Mouse (Mus musculus) kidney, embryonic 15.5 days (tissue): ENCODE data around the gene Cabp1. TPM values are rescaled to one million over a fixed set of nuclear protein-coding genes. Genes with fewer than 3 reads are reported as not detected.
A peak's percentile ranks its signal among the peaks of the same experiment; 100 is the strongest.

Source experiments
- ATAC-seq: fragments of 200-750 bp; cut with Nextera tagmentation; replicated peaks from 2 replicates; pipeline ENCODE4 v1.8.0; 2017; ENCODE audit warnings: moderate TSS enrichment; ENCODE audit not compliant: low FRiP score
- H3K27ac ChIP-seq: fragments of 300-500 bp; sonication (generic); 2 replicates; pipeline ENCODE4 v1.5.1; 2015; ENCODE audit warnings: mild to moderate bottlenecking, inconsistent platforms
- H3K27me3 ChIP-seq: fragments of 300-500 bp; sonication (generic); 2 replicates; pipeline ENCODE4 v1.6.1; 2015; ENCODE audit warnings: inconsistent platforms
- H3K36me3 ChIP-seq: fragments of 300-500 bp; sonication (generic); 2 replicates; pipeline ENCODE4 v1.6.1; 2015; ENCODE audit warnings: inconsistent platforms
- H3K4me1 ChIP-seq: fragments of 300-500 bp; sonication (generic); 2 replicates; pipeline ENCODE4 v1.6.1; 2015; ENCODE audit warnings: inconsistent platforms
- H3K4me2 ChIP-seq: fragments of 300-500 bp; sonication (generic); 2 replicates; pipeline ENCODE4 v1.6.1; 2015; ENCODE audit warnings: moderate library complexity, mild to moderate bottlenecking, inconsistent platforms
- H3K4me3 ChIP-seq: fragments of 300-500 bp; sonication (generic); replicated peaks from 2 replicates; pipeline ENCODE4 v1.5.1; 2015; ENCODE audit warnings: mild to moderate bottlenecking, inconsistent platforms
- H3K9ac ChIP-seq: fragments of 300-500 bp; sonication (generic); 2 replicates; pipeline ENCODE4 v1.6.1; 2015; ENCODE audit warnings: mild to moderate bottlenecking, inconsistent platforms
- H3K9me3 ChIP-seq: fragments of 300-500 bp; sonication (generic); replicated peaks from 2 replicates; pipeline ENCODE4 v1.6.1; 2016; ENCODE audit warnings: inconsistent platforms
- WGBS: fragments of 180-500 bp; shearing (Covaris S2); methylation state at CpG from one replicate; pipeline ENCODE4 v1.1.7; 2015; ENCODE audit warnings: mixed read lengths; 5-methylcytosine and 5-hydroxymethylcytosine counted together
- polyA plus RNA-seq: library from polyadenylated mRNA; unstranded; fragments of >200 nt; fragmentation: Nextera tagmentation; extraction: Ambion mirVana; gene quantifications from 2 replicates; pipeline ENCODE4 v1.2.1, GENCODE M21; 2015

Gene Cabp1
- polyA plus RNA-seq, 1 experiment from 2014 or later, result 1.7 TPM

DNA sequence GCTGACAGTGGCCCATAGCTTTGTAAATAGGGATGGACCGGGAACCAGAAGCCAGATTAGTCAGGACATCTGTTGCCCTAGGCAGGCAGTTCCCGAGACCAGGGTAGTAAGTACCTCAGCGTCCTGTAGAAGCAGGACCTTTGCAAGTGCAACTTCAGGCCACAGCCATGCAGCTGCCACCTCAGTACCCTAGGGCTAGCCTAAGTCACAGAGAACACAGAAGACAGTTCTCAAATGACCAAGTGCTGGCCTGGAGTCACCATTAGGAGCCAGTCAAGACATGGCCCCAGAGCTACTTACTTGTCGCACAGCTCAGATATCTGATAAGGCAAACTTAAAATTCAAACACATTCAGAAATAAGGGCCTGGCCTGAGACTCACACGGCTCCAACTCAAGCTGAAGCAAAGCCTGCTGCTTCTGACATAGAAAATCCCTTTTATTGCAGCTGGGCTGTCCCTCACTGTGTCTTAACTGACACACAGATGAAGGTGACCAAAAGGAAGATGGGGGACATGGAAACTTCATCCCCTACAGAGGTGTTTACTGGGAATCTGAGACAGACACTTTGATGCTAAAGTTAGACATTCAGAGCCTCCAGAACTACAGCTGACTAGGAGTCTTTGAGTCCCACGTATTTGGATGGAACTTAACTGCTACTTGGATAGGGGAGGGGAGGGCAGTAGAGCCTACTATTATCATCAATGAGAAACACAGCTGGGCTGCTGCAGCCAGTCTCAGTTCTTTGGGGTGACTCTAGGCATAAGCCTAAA, 48.0 kb downstream of the Cabp1 start:
- peaks cover 57% of the 10 kb centered on the region for H3K4me1 ChIP-seq
- no peak overlapping the region for H3K9ac ChIP-seq
- no peaks in the 10 kb centered on the region for H3K27me3 ChIP-seq
- no peak for ATAC-seq
- H3K4me2 ChIP-seq, result no peak overlapping the region
- 67% methylated on average over 6 of the region's 6 CpGs for WGBS
- H3K36me3 ChIP-seq, result peaks cover 83% of the 10 kb centered on the region
- H3K27ac ChIP-seq, result no peak overlapping the region
- no peaks in the 10 kb centered on the region for H3K9me3 ChIP-seq
- H3K4me3 ChIP-seq, result no peak overlapping the region

DNA sequence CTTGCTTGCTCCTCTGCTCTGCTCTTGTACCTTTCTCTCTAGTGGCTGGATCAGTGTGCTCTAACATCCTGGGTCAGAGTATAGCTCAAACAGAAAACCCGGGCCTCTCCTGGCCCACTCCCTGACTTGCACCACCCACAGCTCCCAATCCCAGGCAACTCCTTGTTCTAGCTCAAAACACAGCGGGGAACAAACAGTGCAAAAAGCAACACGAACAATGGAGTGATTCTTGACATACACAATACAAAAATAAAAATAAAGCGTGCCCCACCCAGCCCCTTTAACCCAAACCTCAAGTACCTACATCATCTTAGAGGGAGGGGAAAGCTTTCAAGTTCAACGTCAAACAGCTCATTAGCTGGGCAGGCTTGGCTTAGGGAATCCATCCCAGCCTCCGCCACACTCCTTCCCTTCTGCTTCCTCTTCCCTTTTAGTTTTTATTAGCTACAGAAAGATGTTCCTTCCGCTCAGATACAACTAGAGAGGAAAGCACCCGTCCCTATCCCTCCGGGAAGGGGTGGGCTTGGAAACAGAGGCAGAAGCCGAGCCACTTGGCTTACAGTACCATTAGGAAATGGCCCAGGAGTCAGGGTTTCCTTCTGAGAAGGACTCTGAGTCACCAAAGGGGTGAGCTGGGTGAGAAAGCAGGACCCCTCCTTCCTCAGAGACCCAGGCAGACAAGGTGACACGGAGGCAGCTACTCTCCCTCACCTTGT, 48.8 kb downstream of the Cabp1 start:
- Histone ChIP-seq H3K4me2 (no peak overlapping the region), H3K27me3 (no peaks in the 10 kb centered on the region), H3K9ac (no peak overlapping the region), H3K27ac (0 out of 2 replicates have a peak overlapping the region, but pooled peaks have one; percentile 37), H3K9me3 (no peaks in the 10 kb centered on the region), H3K36me3 (peaks cover 77% of the 10 kb centered on the region), H3K4me1 (peaks cover 54% of the 10 kb centered on the region), H3K4me3 (no peak overlapping the region)
- ATAC-seq, result no peak
- WGBS, result 73% methylated on average over 11 of the region's 11 CpGs

DNA sequence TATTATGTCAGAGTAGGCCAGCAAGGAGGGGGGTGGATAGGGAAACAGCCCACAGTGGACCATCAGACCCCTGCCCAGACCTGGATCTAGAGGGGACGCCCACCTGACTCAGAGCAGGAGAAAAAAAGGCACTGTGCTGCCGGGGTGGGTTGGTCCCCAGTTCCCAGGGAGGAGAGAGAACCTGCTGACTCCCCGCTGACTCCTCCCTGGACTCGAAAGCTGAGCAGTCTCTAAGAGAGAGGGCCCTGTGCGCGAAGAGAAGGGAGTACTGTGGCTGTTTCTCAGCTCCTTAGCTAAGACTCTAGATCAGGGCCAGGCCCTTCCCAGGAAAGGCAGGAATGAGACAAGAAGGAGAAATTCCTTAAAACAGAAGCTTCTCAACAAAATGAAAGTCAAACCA, 49.7 kb downstream of the Cabp1 start:
- Histone ChIP-seq H3K4me3 (no peak overlapping the region), H3K4me2 (no peak overlapping the region), H3K27ac (peak overlapping the region; percentile 37; the same call in 1 of the 2 replicates), H3K9ac (no peak overlapping the region), H3K4me1 (peaks cover 45% of the 10 kb centered on the region), H3K27me3 (no peaks in the 10 kb centered on the region), H3K36me3 (peaks cover 67% of the 10 kb centered on the region), H3K9me3 (no peaks in the 10 kb centered on the region)
- ATAC-seq, result no peak
- 73% methylated on average over 6 of the region's 6 CpGs for WGBS

DNA sequence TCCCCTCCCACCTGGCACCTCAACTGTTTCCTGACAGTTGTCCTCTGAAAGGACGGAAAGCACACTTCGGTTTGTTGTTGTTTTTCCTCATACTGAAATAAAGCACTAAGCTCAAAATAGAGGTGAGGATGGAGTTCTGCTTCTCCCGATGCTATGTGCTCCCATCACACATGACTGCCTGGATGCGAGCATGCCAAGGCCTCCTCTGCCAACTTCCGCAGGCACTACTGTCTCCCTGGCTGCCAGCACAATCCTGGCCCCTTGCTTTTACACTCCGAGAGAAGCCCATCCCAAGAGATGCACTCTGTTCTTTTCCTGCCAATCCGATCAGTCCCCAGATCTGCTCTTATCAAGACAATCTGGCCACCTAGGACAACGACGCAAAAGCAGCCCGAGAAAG, 50.6 kb downstream of the Cabp1 start:
- Histone ChIP-seq H3K9ac (no peak overlapping the region), H3K4me2 (no peak overlapping the region), H3K4me1 (peaks cover 42% of the 10 kb centered on the region), H3K4me3 (no peak overlapping the region), H3K9me3 (no peaks in the 10 kb centered on the region), H3K27ac (no peak overlapping the region), H3K36me3 (peaks cover 59% of the 10 kb centered on the region), H3K27me3 (no peaks in the 10 kb centered on the region)
- WGBS, result 74% methylated on average over 10 of the region's 10 CpGs
- ATAC-seq, result no peak

DNA sequence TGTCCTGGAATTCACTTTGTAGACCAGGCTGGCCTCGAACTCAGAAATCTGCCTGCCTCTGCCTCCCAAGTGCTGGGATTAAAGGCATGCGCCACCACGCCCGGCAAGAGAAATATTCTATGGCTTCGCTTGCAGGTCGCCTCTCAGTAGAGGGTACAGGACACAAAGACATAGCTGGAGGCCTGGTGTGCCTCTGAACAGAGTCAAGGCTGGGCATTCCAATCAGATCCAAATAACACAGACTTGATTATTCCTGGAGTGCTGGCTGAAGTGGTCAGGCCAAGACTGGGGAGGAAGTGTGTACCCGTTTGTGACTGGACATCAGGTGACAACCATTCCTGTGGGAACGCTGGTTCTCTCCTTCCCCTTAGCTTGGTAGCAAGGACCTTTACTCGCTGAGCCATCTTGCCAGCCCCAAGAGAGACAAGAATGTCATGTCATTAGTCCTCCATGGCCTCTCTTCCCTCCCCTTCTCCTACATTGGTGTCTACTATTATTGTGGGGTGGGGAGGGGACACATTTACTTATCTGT, 51.9 kb downstream of the Cabp1 start:
- Histone ChIP-seq H3K4me1 (peaks cover 36% of the 10 kb centered on the region), H3K4me2 (no peak overlapping the region), H3K36me3 (peaks cover 46% of the 10 kb centered on the region), H3K27ac (no peak overlapping the region), H3K27me3 (no peaks in the 10 kb centered on the region), H3K9ac (no peak overlapping the region), H3K4me3 (no peak overlapping the region), H3K9me3 (no peaks in the 10 kb centered on the region)
- ATAC-seq, result no peak
- WGBS, result 94% methylated on average over 9 of the region's 9 CpGs

DNA sequence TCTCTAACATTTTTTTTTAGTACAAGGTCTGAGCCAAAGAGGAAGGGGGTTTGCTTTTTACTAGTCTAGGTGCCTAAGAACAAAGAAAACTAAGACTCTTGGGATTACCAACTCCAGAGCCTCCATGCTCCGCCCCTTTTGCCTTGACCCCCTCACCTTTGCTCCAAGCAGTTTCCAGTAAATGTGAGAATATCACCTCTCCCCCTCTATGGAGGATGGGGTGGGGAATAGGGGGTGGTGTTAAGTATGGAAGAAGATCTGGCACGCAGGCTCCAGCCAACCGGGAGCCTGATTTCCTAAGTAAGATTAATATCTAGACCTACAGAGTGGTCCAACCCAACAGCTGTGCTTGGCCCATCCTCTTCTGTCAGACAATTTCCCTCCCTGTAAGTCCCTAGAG, 53.5 kb downstream of the Cabp1 start:
- ATAC-seq, result no peak
- Histone ChIP-seq H3K4me1 (peaks cover 26% of the 10 kb centered on the region), H3K4me3 (no peak overlapping the region), H3K27ac (0 out of 2 replicates have a peak overlapping the region, but pooled peaks have one; percentile 18), H3K9ac (no peak overlapping the region), H3K36me3 (peaks cover 31% of the 10 kb centered on the region), H3K9me3 (no peaks in the 10 kb centered on the region), H3K27me3 (no peaks in the 10 kb centered on the region), H3K4me2 (no peak overlapping the region)
- WGBS, result 50% methylated on average over 3 of the region's 3 CpGs

DNA sequence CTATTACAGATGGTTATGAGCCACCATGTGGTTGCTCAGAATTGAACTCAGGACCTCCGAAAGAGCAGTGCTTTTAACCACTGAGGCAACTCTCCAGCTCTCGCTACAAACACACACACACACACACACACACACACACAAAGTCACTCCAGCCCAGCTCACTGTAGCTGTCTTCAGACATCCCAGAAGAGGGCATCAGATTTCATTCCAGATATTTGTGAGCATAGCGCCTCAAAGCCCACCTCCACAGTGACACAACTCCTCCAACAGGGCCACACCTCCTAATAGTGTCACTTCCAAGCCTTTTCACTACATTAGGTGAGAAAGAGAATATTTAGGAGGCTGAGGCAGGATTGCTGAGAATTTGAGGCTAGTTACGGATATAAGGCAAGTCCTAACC, 55.1 kb downstream of the Cabp1 start:
- 52% methylated on average over 4 of the region's 4 CpGs for WGBS
- Histone ChIP-seq H3K4me3 (no peak overlapping the region), H3K27me3 (no peaks in the 10 kb centered on the region), H3K4me1 (peaks cover 12% of the 10 kb centered on the region), H3K27ac (no peak overlapping the region), H3K9ac (no peak overlapping the region), H3K9me3 (no peaks in the 10 kb centered on the region), H3K36me3 (peaks cover 15% of the 10 kb centered on the region), H3K4me2 (no peak overlapping the region)
- no peak for ATAC-seq

DNA sequence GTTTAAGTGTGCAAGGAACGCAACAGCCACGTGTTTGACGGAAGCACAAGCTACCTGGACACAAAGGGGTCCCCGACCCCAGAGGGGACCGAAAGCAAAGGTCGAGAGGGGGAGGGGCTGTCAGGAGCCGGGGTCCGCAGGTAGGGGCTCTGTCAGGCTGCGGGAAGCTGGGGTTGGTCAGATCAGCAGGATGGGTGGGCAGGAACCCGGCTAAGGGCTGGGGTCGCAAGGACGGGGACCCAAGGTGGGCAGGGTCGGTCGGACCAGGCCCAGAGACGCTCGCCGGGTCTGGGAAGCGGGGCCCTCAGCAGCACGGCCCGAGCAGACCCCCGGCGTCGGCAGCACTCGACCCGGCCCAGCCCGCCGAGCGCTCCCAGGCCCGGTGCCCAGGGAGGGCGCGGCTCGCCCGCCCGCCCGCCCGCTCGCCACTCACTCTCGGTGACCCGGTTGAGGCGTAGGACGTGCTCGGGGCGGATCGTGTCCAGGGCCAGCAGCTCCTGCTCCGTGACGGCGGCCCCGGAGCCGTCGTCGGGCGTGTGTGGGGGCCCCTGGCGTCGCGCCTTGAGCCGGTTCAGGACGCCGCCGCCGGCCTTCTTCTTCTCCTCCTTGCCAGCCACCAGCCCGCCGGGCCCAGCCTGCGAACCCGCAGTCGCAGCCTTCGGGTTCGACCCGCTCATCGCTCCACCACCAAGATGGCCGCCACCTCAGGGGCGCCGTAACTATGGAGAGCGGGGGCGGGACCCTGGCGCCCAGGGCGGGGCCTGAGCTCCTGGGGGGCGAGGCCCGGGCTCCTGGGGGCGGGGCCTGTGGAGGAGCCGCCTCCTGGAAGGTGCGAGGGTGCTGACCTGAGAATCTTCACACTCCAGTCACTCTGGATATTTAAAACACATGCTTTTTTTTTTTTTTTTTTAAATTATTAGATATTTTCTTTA, 59.7 kb downstream of the Cabp1 start, which contains the start of gene Unc119b:
TSS of gene Unc119b (minus strand) at position 742 of the 932 bp plus-strand sequence.
- peak within 1 kb of the TSS; percentile 76 for H3K9ac ChIP-seq
- WGBS, result under 1% methylated on average over 53 of the region's 81 CpGs
- peak within 1 kb of the TSS; percentile 92 for H3K4me3 ChIP-seq
- peak within 1 kb of the TSS; percentile 95 for H3K4me2 ChIP-seq
- peaks cover 12% of the 10 kb centered on the region for H3K36me3 ChIP-seq
- 0 out of 2 replicates have a peak within 1 kb of the TSS, but pooled peaks have one; percentile 19 for H3K27ac ChIP-seq
- peaks cover 18% of the 10 kb centered on the region for H3K4me1 ChIP-seq
- H3K27me3 ChIP-seq, result no peaks in the 10 kb centered on the region
- no peaks in the 10 kb centered on the region for H3K9me3 ChIP-seq
- peak; percentile 92 for ATAC-seq

DNA sequence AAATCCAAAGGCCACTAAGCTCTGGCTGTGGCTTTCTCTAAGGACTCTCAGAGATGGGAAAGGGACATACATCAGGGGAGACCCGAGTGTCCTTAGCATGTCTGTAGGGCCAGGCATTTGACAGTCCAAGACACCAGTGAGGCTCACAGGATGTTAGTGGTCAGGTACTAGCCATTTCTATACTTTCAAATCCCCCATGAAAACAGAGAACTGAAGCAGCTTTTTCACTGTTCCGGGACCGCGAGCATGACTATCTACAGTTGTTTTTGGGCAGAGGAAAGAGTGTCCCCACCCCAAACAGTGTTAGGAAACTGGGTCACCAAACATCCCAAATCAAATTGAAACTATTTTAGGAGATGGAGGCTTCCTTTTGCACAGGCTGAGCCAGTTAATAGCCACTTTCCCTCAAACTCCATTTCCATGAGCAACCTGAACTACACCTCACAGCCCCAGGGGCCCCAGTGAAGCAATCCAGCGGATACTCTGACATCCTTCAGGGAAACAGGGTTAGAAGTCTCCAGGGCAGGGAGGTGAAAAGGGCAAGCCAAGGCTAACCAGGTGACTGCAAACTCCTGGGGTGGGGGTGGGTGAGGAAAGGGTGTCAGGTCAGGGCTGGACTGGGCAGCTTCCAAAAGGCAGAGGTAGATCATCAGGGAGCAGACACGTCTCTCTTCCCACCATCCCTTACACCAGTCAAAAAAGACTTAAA, 60.7 kb downstream of the Cabp1 start:
- 51% methylated on average over 6 of the region's 6 CpGs for WGBS
- no peak overlapping the region for H3K27ac ChIP-seq
- H3K4me1 ChIP-seq, result peaks cover 18% of the 10 kb centered on the region
- no peaks in the 10 kb centered on the region for H3K9me3 ChIP-seq
- H3K4me3 ChIP-seq, result peak overlapping the region; percentile 92
- peaks cover 20% of the 10 kb centered on the region for H3K36me3 ChIP-seq
- H3K27me3 ChIP-seq, result no peaks in the 10 kb centered on the region
- peak overlapping the region; percentile 76 for H3K9ac ChIP-seq
- H3K4me2 ChIP-seq, result peak overlapping the region; percentile 95
- ATAC-seq, result no peak

DNA sequence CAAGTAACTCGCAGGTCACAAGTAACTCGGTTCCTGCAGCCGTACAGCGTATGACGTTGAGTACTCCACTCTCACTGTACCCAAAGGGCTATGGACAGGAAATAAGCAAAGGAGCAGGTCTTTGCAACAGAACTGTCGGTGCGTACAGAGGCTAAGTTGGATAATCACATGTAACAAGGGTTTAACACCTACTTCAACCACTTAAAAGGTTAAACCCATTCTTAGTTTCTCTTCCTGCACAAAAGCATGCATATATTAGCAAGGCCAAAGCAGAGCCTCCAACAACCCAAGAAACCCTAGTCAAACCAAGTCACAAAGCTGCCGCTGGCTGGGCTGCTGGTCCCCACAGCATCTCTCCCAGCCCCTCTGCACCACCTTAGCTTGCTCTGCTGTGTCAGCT, 61.7 kb downstream of the Cabp1 start:
- peaks cover 31% of the 10 kb centered on the region for H3K36me3 ChIP-seq
- no peak overlapping the region for H3K27ac ChIP-seq
- H3K4me1 ChIP-seq, result peaks cover 23% of the 10 kb centered on the region
- H3K27me3 ChIP-seq, result no peaks in the 10 kb centered on the region
- 0 out of 2 replicates have a peak overlapping the region, but pooled peaks have one; percentile 92 for H3K4me3 ChIP-seq
- H3K4me2 ChIP-seq, result peak overlapping the region; percentile 95; the same call in 1 of the 2 replicates
- H3K9me3 ChIP-seq, result no peaks in the 10 kb centered on the region
- H3K9ac ChIP-seq, result no peak overlapping the region
- WGBS, result 91% methylated on average over 8 of the region's 8 CpGs
- ATAC-seq, result no peak

DNA sequence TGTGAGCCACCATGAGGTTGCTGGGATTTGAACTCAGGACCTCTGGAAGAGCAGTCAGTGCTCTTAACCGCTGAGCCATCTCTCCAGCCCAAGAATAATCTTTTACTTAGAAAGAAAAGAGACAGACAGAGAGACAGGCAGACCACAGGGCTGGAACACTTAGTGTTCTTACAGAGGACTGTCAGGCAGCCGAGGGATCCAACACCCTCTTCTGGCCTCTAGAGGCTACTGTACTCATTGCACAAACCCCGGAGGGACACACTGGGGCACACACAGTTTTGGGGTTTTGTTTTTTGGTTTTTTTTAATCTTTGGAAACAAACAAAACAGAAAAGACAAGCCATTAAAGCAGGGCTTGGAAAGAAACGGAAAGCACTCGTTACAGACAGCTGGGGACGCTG, 64.9 kb downstream of the Cabp1 start:
- no peaks in the 10 kb centered on the region for H3K9me3 ChIP-seq
- H3K36me3 ChIP-seq, result peaks cover 59% of the 10 kb centered on the region
- H3K27me3 ChIP-seq, result no peaks in the 10 kb centered on the region
- H3K4me1 ChIP-seq, result peaks cover 42% of the 10 kb centered on the region
- H3K27ac ChIP-seq, result no peak overlapping the region
- no peak overlapping the region for H3K4me2 ChIP-seq
- H3K4me3 ChIP-seq, result no peak overlapping the region
- H3K9ac ChIP-seq, result no peak overlapping the region
- ATAC-seq, result no peak
- 86% methylated on average over 6 of the region's 6 CpGs for WGBS
